Mouse (Mus musculus) hindbrain, embryonic 12.5 days (tissue): ENCODE measurements around the gene Scaf1. TPM values are rescaled to one million over a fixed set of nuclear protein-coding genes. Genes with fewer than 3 reads are reported as not detected.

Experiments
- ATAC-seq: fragments of 200-750 bp; cut with Nextera tagmentation; 2 replicates; pipeline ENCODE4 v1.8.0; 2017; ENCODE audit warnings: moderate TSS enrichment; ENCODE audit not compliant: low FRiP score
- H3K27ac ChIP-seq: fragments of 300-500 bp; sonication (generic); 2 replicates; pipeline ENCODE4 v1.5.1; 2016; ENCODE audit warnings: mild to moderate bottlenecking
- H3K27me3 ChIP-seq: fragments of 300-500 bp; sonication (generic); 2 replicates; pipeline ENCODE4 v1.6.1; 2016; ENCODE audit warnings: mild to moderate bottlenecking
- H3K36me3 ChIP-seq: fragments of 300-500 bp; sonication (generic); 2 replicates; pipeline ENCODE4 v1.6.1; 2016; ENCODE audit warnings: mild to moderate bottlenecking
- H3K4me1 ChIP-seq: fragments of 300-500 bp; sonication (generic); 2 replicates; pipeline ENCODE4 v1.6.1; 2016
- H3K4me2 ChIP-seq: fragments of 300-500 bp; sonication (generic); replicated peaks from 2 replicates; pipeline ENCODE4 v1.6.1; 2016; ENCODE audit warnings: mild to moderate bottlenecking
- H3K4me3 ChIP-seq: fragments of 300-500 bp; sonication (generic); 2 replicates; pipeline ENCODE4 v1.5.1; 2016; ENCODE audit warnings: mild to moderate bottlenecking
- H3K9ac ChIP-seq: fragments of 300-500 bp; sonication (generic); 2 replicates; pipeline ENCODE4 v1.6.1; 2016; ENCODE audit warnings: mild to moderate bottlenecking, moderate library complexity
- H3K9me3 ChIP-seq: fragments of 300-500 bp; sonication (generic); replicated peaks from 2 replicates; pipeline ENCODE4 v1.6.1; 2016; ENCODE audit warnings: mild to moderate bottlenecking
- WGBS: fragments of 180-500 bp; shearing (Covaris S2); methylation state at CpG from one replicate; pipeline ENCODE4 v1.1.7; 2016; 5-methylcytosine and 5-hydroxymethylcytosine counted together
- polyA plus RNA-seq: library from polyadenylated mRNA; unstranded; fragments of >200 nt; fragmentation: Nextera tagmentation; extraction: Ambion mirVana; gene quantifications from 2 replicates; pipeline ENCODE4 v1.2.1, GENCODE M21; 2016

The Scaf1 gene
- polyA plus RNA-seq, 1 experiment from 2014 or later: 50.6 TPM

DNA sequence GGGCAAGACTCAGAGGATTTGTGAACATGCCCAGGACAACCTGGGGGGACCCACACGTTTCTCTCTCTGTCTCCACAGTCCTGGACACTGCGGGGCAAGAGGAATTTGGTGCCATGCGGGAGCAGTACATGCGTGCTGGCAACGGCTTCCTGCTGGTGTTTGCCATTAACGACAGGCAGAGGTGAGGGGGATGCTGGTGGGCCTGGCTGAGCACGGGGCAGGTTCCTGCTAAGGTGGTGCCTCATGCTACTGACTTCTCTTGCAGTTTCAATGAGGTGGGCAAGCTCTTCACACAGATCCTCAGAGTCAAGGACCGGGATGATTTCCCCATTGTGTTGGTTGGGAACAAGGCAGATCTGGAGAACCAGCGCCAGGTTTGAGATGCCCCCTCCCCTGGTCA is 4.1 kb upstream of the Scaf1 start:
- no peaks in the 10 kb centered on the region for H3K9me3 ChIP-seq
- peaks cover 20% of the 10 kb centered on the region for H3K4me1 ChIP-seq
- H3K4me2 ChIP-seq: no peak overlapping the region
- H3K9ac ChIP-seq: no peak overlapping the region; the same call in 1 of the 2 replicates
- H3K27me3 ChIP-seq: 0 out of 2 replicates have a peak, but pooled peaks cover 3% of the 10 kb centered on the region
- ATAC-seq: no peak
- H3K27ac ChIP-seq: no peak overlapping the region
- WGBS: 79% methylated on average over 9 of the region's 9 CpGs
- no peaks in the 10 kb centered on the region for H3K36me3 ChIP-seq
- no peak overlapping the region for H3K4me3 ChIP-seq

DNA sequence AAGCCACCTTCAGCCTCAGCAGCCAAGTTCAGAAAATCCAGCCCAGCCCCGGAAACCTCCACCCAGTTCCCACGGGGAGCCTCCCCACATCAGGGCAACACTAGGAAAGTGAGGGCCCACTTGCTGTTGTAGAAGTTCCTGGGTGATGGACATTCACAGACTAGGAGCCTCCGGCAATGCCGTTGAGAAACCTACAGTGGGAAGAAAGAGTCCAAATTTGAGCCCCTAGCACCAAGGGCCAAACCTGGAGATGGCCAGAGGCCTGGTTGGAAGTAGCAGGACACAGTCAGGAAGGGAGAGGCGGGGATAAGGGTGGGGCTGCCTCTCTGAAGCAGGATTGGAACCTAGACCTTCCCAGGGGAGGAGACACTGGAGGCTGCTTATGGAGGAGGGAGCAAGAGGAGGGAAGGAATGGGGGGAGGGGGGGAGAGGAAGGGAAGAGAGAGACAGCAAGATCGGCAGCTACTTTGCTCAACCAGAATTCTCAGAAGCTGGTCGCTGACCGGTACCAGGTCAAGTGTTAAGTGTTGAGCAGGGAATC is 2.9 kb upstream of the Scaf1 start:
- WGBS: 44% methylated on average over 8 of the region's 8 CpGs
- Histone ChIP-seq H3K27ac (no peak overlapping the region), H3K27me3 (0 out of 2 replicates have a peak, but pooled peaks cover 3% of the 10 kb centered on the region), H3K4me1 (peaks cover 30% of the 10 kb centered on the region), H3K36me3 (no peaks in the 10 kb centered on the region), H3K4me3 (no peak overlapping the region), H3K4me2 (peak overlapping the region; percentile 86; the same call in 1 of the 2 replicates), H3K9me3 (no peaks in the 10 kb centered on the region), H3K9ac (no peak overlapping the region)
- ATAC-seq: no peak

DNA sequence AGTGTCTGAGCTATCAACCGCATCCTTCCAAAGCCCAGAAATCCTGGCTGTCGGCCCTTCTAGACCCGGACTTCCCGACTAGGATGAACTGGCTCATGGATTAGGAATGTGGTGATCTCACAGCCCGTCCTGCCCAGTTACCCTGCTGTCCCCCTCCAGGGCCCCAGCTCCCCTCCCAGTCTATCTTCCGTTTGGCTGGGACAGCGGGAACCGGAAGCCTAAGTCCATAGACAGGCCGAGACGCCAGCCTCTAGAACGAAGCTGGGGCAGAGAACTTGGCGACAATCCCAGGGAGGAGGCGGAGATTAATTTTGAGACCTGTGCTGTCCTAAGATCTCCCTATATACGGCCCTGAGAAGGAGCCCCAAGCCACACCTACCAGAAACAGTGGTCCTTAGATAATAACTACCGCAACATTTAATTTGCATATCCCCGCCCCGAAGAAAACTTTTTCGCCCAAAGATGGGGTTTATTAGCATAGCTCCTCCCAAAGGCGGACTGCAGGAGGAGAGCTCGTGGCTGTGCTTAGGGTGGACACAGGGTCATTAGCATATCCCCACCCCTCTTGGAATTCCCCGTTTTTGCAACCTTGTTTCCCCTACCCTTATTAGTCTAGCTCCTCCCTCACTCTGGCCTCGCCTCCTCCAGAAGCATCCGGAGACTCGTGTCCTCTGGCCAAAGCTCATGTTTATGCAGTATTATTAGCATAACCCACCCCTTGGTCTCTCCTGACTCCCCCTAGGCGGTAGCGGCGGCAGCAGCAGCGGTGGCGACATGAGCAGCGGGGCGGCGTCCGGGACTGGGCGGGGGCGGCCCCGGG is 1.3 kb upstream of the Scaf1 start, which contains the start of gene Rras:
Gene Rras (plus strand): TSS at position 720 of the 820 bp plus-strand sequence.
- Histone ChIP-seq H3K4me3 (peak within 1 kb of the TSS; percentile 93), H3K4me2 (peak within 1 kb of the TSS; percentile 86), H3K36me3 (peaks cover 10% of the 10 kb centered on the region), H3K9ac (peak within 1 kb of the TSS; percentile 69), H3K4me1 (peaks cover 34% of the 10 kb centered on the region), H3K27ac (peak within 1 kb of the TSS; percentile 85), H3K9me3 (no peaks in the 10 kb centered on the region), H3K27me3 (0 out of 2 replicates have a peak, but pooled peaks cover 3% of the 10 kb centered on the region)
- under 1% methylated on average over 35 of the region's 36 CpGs for WGBS
- ATAC-seq: peak; percentile 77

DNA sequence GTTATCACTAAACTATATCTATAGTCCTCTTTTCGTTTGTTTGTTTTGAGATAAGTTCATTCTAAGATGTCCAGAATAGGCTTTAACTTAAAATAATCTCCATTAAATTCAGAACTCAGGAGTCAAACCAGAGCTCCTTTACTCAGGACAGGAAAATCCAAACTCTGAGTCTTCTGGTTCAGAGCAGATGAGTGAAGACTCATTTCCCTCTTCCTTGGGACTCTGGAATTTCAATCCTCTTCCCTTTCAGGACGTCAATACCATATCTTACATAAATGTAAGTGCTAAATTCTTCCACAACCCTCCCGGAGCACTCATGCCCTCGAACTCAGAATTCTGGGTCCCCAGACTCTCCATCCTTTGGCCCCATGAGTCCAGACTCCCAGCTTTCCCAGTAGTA is 598 bp upstream of the Scaf1 start:
- H3K9me3 ChIP-seq: no peaks in the 10 kb centered on the region
- 0 out of 2 replicates have a peak, but pooled peaks cover 3% of the 10 kb centered on the region for H3K27me3 ChIP-seq
- no peak; the same call in 1 of the 2 replicates for ATAC-seq
- H3K4me1 ChIP-seq: peaks cover 34% of the 10 kb centered on the region
- peak overlapping the region; percentile 86 for H3K4me2 ChIP-seq
- H3K27ac ChIP-seq: peak overlapping the region; percentile 85
- 3% methylated on average over 4 of the region's 4 CpGs for WGBS
- H3K4me3 ChIP-seq: peak overlapping the region; percentile 93
- H3K9ac ChIP-seq: peak overlapping the region; percentile 51
- H3K36me3 ChIP-seq: peaks cover 17% of the 10 kb centered on the region

DNA sequence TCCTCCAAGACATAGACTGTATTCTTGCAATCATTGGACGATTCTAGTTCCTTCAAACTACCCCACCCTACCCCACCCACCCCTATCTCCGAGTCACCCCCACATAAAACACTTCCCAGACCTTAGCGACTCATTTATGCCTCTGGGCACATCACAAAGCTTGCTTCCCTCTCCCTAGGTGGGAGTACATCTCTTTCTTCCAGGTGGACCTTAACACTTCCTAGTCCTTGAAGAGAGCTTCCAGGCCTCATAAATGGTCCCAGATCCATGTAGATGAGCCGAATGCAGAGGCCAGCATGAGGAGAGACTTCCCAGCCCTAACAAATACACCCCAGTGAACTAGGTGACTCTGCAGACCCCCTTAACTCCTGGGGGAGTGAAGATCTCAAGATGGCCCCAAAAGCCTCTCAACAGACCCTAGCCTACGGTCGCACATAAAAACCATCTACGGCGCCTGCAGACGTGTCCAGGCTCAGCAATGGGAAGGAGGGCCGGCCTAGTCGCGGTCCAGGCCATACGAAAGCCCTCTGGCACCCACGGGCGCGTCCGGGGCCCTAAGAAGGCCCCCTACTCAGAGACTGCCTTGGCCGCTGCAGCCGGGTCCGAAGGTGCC is 713 bp downstream of the Scaf1 start:
- Histone ChIP-seq H3K9me3 (no peaks in the 10 kb centered on the region), H3K4me1 (peaks cover 34% of the 10 kb centered on the region)

DNA sequence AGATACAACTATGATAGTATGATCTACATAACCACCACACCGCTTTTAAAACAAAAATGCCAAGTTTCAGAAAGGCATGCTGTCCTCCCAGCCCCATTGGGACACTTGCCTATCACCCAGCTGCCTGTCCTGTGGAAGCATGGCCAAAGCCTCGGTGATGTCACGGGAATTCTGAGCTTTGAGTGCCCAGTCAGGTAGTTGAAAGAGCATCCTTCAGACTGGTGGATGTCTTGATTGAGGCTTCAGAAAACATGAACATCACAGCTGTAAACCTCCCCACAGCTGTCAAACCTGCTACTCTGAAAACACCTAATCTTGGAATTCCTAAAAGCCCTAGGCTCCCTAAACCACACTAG is 2.1 kb downstream of the Scaf1 start:
- no peak for ATAC-seq
- no peak overlapping the region for H3K4me3 ChIP-seq
- H3K36me3 ChIP-seq: peaks cover 40% of the 10 kb centered on the region
- peaks cover 33% of the 10 kb centered on the region for H3K4me1 ChIP-seq
- no peak overlapping the region for H3K27ac ChIP-seq
- H3K9ac ChIP-seq: no peak overlapping the region
- H3K4me2 ChIP-seq: 0 out of 2 replicates have a peak overlapping the region, but pooled peaks have one; percentile 86
- no peaks in the 10 kb centered on the region for H3K9me3 ChIP-seq
- no peaks in the 10 kb centered on the region for H3K27me3 ChIP-seq
- WGBS: 96% methylated on average over 3 of the region's 3 CpGs

More for the DNA sequence above, 713 bp downstream of the Scaf1 start:
- Histone ChIP-seq H3K27me3 (0 out of 2 replicates have a peak, but pooled peaks cover 3% of the 10 kb centered on the region), H3K4me3 (peak overlapping the region; percentile 93), H3K27ac (peak overlapping the region; percentile 87), H3K4me2 (peak overlapping the region; percentile 86), H3K9ac (peak overlapping the region; percentile 97), H3K36me3 (peaks cover 26% of the 10 kb centered on the region)
- WGBS: 1% methylated on average over 20 of the region's 20 CpGs
- ATAC-seq: no peak

DNA sequence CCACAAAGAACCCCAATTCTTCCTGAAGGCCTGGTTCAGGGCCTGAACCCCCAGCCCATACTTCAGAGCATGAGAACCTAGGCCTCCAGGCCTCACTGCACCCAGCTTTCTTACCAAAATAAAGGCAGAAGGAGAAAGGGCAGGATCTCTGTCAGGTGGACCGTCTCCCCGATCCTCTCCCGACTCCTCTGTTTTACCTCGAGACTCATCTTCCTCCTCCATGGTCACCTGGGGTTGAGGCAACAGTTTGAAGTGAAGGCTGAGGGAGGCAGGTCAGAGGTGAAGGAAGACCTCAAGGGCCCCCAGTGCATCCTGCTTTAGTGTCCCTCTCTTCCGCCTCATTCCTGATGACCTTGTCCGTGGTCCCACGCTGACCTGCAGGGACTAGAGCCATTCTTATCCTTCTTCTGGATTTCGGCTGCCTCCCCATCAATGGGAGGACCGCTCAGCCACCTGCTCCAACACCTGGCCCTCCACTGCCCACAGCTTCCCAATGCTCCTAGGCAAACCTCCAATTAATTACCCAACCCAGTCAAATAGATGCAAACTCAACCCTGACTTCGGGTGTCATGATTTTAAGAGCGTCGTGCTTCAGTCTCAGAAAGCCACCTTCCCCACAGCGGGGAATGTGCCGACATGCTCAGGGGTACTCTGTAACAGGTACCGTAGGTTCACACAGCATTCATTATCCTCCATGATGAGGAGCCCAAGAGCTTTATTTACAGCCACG is 2.6 kb downstream of the Scaf1 start:
- no peak overlapping the region for H3K9ac ChIP-seq
- peaks cover 44% of the 10 kb centered on the region for H3K36me3 ChIP-seq
- H3K27me3 ChIP-seq: no peaks in the 10 kb centered on the region
- WGBS: 97% methylated on average over 16 of the region's 16 CpGs
- H3K4me3 ChIP-seq: no peak overlapping the region
- no peak overlapping the region for H3K27ac ChIP-seq
- H3K4me2 ChIP-seq: no peak overlapping the region
- H3K9me3 ChIP-seq: no peaks in the 10 kb centered on the region
- ATAC-seq: no peak
- peaks cover 31% of the 10 kb centered on the region for H3K4me1 ChIP-seq

DNA sequence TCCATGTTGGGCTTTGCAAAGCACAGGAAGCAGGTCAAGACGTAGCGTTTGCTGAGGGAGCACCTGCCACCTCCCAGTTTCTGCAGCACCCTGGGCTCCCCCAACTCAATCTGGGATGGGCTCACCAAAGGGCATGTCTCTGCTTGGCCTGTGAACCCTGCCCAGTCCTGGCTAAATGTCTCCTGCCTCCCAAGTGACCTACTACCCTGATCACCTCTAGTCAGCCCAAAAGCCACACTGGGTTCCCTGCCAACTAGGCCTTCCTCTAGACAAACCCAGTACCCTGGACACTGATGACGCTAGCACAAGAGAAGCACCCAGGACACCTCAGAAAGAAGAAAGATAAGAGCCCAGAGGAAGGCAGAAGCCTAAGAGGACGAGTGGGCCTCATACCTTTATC is 3.3 kb downstream of the Scaf1 start:
- no peaks in the 10 kb centered on the region for H3K9me3 ChIP-seq
- peak overlapping the region; percentile 18; the same call in 1 of the 2 replicates for H3K9ac ChIP-seq
- no peak overlapping the region for H3K4me3 ChIP-seq
- H3K36me3 ChIP-seq: peaks cover 51% of the 10 kb centered on the region
- peaks cover 26% of the 10 kb centered on the region for H3K4me1 ChIP-seq
- ATAC-seq: no peak
- H3K4me2 ChIP-seq: no peak overlapping the region
- H3K27me3 ChIP-seq: no peaks in the 10 kb centered on the region
- WGBS: 89% methylated on average over 4 of the region's 4 CpGs
- no peak overlapping the region for H3K27ac ChIP-seq

DNA sequence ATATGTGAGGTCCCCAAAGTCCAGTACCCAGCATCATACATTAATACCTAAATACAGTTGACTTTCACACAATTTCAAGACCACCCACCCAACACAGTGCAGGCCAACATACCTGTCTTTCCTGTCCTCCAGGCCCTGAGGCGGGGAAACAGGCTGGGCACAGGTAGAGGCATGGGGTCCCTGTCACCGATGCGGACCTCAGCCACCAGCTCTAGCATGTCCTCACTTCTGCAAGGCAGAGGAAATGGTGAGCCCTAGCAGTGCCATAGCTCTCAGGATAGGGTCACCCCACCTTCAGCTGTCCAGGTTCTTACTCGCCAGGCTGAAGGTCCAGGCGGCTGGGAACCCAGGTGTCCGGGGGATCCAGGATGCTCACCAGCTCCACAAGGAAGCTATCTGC is 4.2 kb downstream of the Scaf1 start:
- no peak overlapping the region for H3K4me2 ChIP-seq
- H3K9me3 ChIP-seq: no peaks in the 10 kb centered on the region
- ATAC-seq: no peak
- peaks cover 59% of the 10 kb centered on the region for H3K36me3 ChIP-seq
- H3K4me1 ChIP-seq: peaks cover 22% of the 10 kb centered on the region
- no peak overlapping the region for H3K4me3 ChIP-seq
- no peak overlapping the region for H3K9ac ChIP-seq
- no peaks in the 10 kb centered on the region for H3K27me3 ChIP-seq
- WGBS: 96% methylated on average over 6 of the region's 6 CpGs
- H3K27ac ChIP-seq: no peak overlapping the region

DNA sequence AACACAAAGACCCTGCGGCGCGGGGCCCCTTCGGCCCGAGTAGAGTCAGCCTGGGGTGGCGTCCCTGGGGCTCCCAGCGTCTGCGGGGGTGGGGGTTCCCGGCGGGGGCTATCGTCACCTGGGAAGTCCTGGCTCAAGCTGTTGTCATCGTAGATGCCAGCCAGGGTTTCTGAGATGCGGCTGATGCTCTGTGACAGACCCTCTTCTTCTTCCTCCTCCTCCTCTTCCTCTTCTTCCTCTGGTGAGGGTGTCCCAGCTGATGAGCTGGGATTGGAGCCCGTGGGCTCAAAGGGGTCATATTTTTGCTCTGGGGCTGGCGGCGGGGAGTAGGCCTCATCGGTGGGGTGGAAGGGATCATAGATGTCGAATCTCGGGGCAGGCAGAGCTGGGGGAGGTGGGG is 7.8 kb downstream of the Scaf1 start:
- no peaks in the 10 kb centered on the region for H3K27me3 ChIP-seq
- 94% methylated on average over 19 of the region's 19 CpGs for WGBS
- no peak overlapping the region for H3K9ac ChIP-seq
- H3K27ac ChIP-seq: no peak overlapping the region
- no peak for ATAC-seq
- H3K4me2 ChIP-seq: no peak overlapping the region
- peaks cover 92% of the 10 kb centered on the region for H3K36me3 ChIP-seq
- no peaks in the 10 kb centered on the region; the same call in 1 of the 2 replicates for H3K4me1 ChIP-seq
- H3K9me3 ChIP-seq: no peaks in the 10 kb centered on the region
- no peak overlapping the region for H3K4me3 ChIP-seq

DNA sequence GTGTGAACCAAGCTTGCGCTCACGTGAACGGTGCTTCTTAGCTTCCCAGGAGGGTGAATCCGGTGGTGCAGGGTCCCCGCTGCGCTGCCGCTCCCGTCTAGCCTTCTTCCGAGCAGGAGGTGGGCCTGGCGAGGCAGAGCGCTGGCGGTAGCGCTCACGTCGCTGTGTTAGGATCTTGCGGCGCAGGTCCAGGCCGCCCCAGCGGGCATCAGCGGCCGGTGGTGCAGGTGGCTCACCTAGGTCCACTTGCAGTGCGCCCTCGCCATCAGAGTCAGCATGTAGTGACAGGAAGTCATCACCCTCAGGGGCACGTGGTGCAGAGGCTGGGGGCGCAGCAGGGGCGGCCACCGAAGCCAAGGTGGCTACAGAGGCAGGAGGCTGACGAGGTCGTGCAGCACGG is 8.3 kb downstream of the Scaf1 start:
- Histone ChIP-seq H3K27me3 (no peaks in the 10 kb centered on the region), H3K9me3 (no peaks in the 10 kb centered on the region), H3K9ac (no peak overlapping the region), H3K4me2 (no peak overlapping the region), H3K4me3 (no peak overlapping the region), H3K4me1 (no peaks in the 10 kb centered on the region; the same call in 1 of the 2 replicates), H3K36me3 (peaks cover 94% of the 10 kb centered on the region), H3K27ac (no peak overlapping the region)
- no peak for ATAC-seq
- WGBS: 96% methylated on average over 30 of the region's 30 CpGs

DNA sequence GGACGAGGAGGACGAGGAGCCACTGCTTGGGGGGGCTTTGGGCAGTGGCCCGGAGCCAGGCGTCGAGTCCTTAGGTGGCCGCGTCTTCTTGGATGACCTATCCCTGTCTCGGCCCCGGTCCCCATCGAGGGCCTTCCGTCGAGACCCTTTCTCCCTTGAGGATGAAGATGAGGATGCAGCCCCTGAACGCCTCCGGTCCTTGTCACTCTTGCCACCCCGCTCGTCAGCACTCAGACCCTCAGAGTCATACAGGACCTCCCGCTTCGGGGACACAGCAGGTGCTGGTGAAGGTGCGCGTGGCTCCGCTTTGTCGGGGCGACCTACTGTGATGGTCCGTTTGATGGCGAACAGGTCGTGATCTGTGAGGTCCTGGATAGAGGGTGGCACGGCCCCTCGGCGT is 9.0 kb downstream of the Scaf1 start:
- 97% methylated on average over 29 of the region's 29 CpGs for WGBS
- Histone ChIP-seq H3K4me1 (no peaks in the 10 kb centered on the region), H3K27me3 (no peaks in the 10 kb centered on the region), H3K27ac (no peak overlapping the region), H3K4me2 (no peak overlapping the region), H3K4me3 (no peak overlapping the region), H3K9me3 (no peaks in the 10 kb centered on the region), H3K36me3 (peaks cover 94% of the 10 kb centered on the region), H3K9ac (no peak overlapping the region)
- ATAC-seq: no peak
